Mouse (Mus musculus) liver, adult 2 months (tissue): ENCODE results near the gene Mamld1. TPM values are rescaled to one million over a fixed set of nuclear protein-coding genes. Genes with fewer than 3 reads are reported as not detected.
A peak's percentile ranks its signal among the peaks of the same experiment; 100 is the strongest.

Experiments used
- DNase-seq: peaks from one replicate; pipeline ENCODE4 v3.0.0-alpha.2; 2011; ENCODE audit warnings: low read depth, low spot score; ENCODE audit errors: extremely low read depth
- H3K27ac ChIP-seq: fragments of 200-500 bp; replicated peaks from 2 replicates; pipeline ENCODE4 v1.5.1; 2012; ENCODE audit warnings: low read depth, mild to moderate bottlenecking, control low read depth, inconsistent platforms, low read length; ENCODE audit not compliant: insufficient read depth
- H3K27me3 ChIP-seq: fragments of 200-500 bp; 2 replicates; pipeline ENCODE4 v1.6.1; 2012; ENCODE audit warnings: mild to moderate bottlenecking, moderate library complexity, low read length, inconsistent platforms; ENCODE audit not compliant: control insufficient read depth, insufficient read depth
- H3K36me3 ChIP-seq: fragments of 200-500 bp; 2 replicates; pipeline ENCODE4 v1.6.1; 2012; ENCODE audit warnings: low read length, inconsistent platforms; ENCODE audit not compliant: control insufficient read depth, insufficient read depth
- H3K4me1 ChIP-seq: fragments of 200-500 bp; 2 replicates; pipeline ENCODE4 v1.6.1; 2011; ENCODE audit warnings: low read length; ENCODE audit not compliant: control insufficient read depth, insufficient read depth
- H3K4me3 ChIP-seq: fragments of 200-500 bp; 2 replicates; pipeline ENCODE4 v1.5.1; 2011; ENCODE audit warnings: low read depth, mild to moderate bottlenecking, control low read depth, low read length, moderate library complexity; ENCODE audit not compliant: insufficient read depth
- H3K79me2 ChIP-seq: fragments of 200-500 bp; 2 replicates; pipeline ENCODE4 v1.6.1; 2012; ENCODE audit warnings: inconsistent platforms, mild to moderate bottlenecking, low read length, moderate library complexity; ENCODE audit not compliant: control insufficient read depth, insufficient read depth
- H3K9ac ChIP-seq: fragments of 200-500 bp; 2 replicates; pipeline ENCODE4 v1.6.1; 2012; ENCODE audit warnings: low read depth, mild to moderate bottlenecking, control low read depth, inconsistent platforms, low read length
- CTCF ChIP-seq: fragments of 200-500 bp; IDR thresholded peaks from 2 replicates; pipeline ENCODE4 v1.5.1; 2011; ENCODE audit warnings: low read depth, low read length, control low read depth
- POLR2A ChIP-seq: fragments of 200-500 bp; IDR thresholded peaks from 2 replicates; pipeline ENCODE4 v1.6.1; 2011; ENCODE audit warnings: low read length, control low read depth; ENCODE audit not compliant: insufficient read depth; ENCODE audit errors: extremely low read depth
- WGBS: fragments of 180-500 bp; shearing (Covaris S2); methylation state at CpG from one replicate; pipeline ENCODE4 v1.1.7; 2018; 5-methylcytosine and 5-hydroxymethylcytosine counted together
- polyA plus RNA-seq: library from polyadenylated mRNA; depleted of rRNA; stranded (reverse); fragments of >200 nt; gene quantifications from 2 replicates; pipeline ENCODE4 v1.2.3, GENCODE M21; 2012
- total RNA-seq: library from RNA; depleted of rRNA; stranded (reverse); fragments of >200 nt; gene quantifications from 2 replicates; pipeline ENCODE4 v1.2.3, GENCODE M21; 2014

Mamld1 gene
- total and polyA plus RNA-seq, 2 experiments, result 0.27 to 0.37 TPM

DNA sequence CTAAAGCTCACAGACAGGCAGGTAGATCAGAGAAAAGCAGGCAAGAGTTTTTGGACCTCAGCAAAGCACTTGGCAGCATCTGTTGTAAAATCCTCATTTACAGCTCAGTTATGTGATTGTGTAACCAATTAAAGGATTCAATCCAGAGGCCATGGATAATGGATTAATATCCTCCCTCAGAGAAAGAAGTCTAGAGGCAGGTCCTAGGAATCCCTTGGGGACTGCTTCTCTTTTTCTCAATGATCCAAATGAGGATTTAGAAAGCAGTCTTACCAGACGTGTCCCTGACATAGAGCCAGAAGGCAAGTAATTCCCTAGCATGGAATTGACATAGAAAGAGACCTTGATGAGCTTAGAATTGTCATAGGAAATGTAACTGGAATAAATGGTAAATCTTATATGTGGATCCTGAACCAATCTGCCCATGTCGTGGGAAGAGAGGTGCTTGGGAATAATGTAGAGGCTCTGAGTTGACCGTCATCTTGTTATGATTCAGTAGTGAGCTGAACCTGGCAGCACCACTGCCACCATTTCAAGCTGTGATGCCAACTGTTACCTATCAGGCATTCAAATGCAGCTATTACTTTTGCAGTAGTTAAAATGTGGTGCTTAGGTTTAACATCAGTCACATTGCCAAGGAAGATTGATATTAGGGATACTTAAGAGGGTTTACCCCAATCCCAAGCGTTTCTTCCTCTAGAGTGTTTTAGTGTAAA lies 35.2 kb downstream of the Mamld1 start:
- Histone ChIP-seq H3K9ac (no peak overlapping the region), H3K4me1 (no peaks in the 10 kb centered on the region; the same call in 1 of the 2 replicates), H3K4me3 (no peak overlapping the region), H3K27ac (no peak overlapping the region), H3K79me2 (no peaks in the 10 kb centered on the region), H3K36me3 (no peaks in the 10 kb centered on the region), H3K27me3 (no peaks in the 10 kb centered on the region)
- no peak for DNase-seq
- no peak for TF ChIP-seq POLR2A
- no peak for TF ChIP-seq CTCF
- WGBS, result 97% methylated on average over 4 of the region's 4 CpGs

DNA sequence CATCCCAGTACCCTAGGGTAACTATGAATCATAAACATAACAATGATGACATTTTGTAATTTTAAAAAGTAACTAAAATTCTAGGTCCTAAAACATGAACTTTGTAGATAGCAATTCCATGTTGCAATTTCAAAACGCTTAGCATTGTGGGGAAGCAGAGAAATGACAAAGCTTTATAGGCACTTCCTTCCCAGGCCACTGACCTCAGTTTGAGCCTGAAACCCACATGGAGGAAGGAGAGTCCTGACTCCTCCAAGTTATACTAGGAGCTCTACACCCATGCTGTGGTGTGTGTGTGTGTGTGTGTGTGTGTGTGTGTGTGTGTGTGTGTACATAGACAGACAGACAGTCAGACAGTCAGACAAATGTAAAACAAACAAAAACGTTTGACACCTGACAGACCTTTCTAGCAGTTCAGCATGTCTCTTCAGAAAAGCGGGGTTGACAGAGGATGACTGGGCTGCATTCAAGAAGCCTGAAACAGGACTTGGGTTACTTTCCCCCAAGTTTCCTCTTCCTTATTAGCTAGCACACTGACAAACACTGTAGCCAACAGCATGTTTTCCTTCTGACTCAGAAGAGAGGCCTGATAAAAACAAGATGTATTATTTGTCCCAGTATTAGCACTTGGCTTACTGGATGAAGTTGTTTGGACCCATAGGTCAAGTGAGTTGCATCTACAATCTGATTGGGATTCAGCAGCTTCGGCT lies 37.5 kb downstream of the Mamld1 start:
- 47% methylated on average over 4 of the region's 4 CpGs for WGBS
- H3K9ac ChIP-seq, result no peak overlapping the region
- H3K27ac ChIP-seq, result no peak overlapping the region
- no peak overlapping the region for H3K4me3 ChIP-seq
- H3K36me3 ChIP-seq, result no peaks in the 10 kb centered on the region
- DNase-seq, result peak; percentile 15
- TF ChIP-seq CTCF (no peak), POLR2A (no peak)
- no peaks in the 10 kb centered on the region for H3K27me3 ChIP-seq
- H3K79me2 ChIP-seq, result no peaks in the 10 kb centered on the region
- H3K4me1 ChIP-seq, result no peaks in the 10 kb centered on the region; the same call in 1 of the 2 replicates

- H3K79me2 ChIP-seq, result no peaks in the 10 kb centered on the region
- TF ChIP-seq POLR2A, result no peak
- no peak for TF ChIP-seq CTCF
- H3K36me3 ChIP-seq, result no peaks in the 10 kb centered on the region
- no peaks in the 10 kb centered on the region for H3K27me3 ChIP-seq
- H3K4me1 ChIP-seq, result no peaks in the 10 kb centered on the region; the same call in 1 of the 2 replicates
- no peak for DNase-seq
- H3K4me3 ChIP-seq, result no peak overlapping the region
- 62% methylated on average over 3 of the region's 3 CpGs for WGBS
- no peak overlapping the region for H3K27ac ChIP-seq
- no peak overlapping the region for H3K9ac ChIP-seq
These were observed 38.0 kb downstream of the Mamld1 start for GRCm38 (mm10) chrX:71088080-71088414.

GRCm38 (mm10) chrX:71105820-71106219 lies 55.8 kb downstream of the Mamld1 start:
- no peaks in the 10 kb centered on the region; the same call in 1 of the 2 replicates for H3K4me1 ChIP-seq
- no peaks in the 10 kb centered on the region for H3K36me3 ChIP-seq
- DNase-seq, result no peak
- no peaks in the 10 kb centered on the region for H3K27me3 ChIP-seq
- no peak for TF ChIP-seq POLR2A
- no peak for TF ChIP-seq CTCF
- no peak overlapping the region for H3K27ac ChIP-seq
- H3K4me3 ChIP-seq, result no peak overlapping the region
- no peaks in the 10 kb centered on the region for H3K79me2 ChIP-seq
- no peak overlapping the region for H3K9ac ChIP-seq

GRCm38 (mm10) chrX:71106392-71106791 lies 56.3 kb downstream of the Mamld1 start:
- no peaks in the 10 kb centered on the region for H3K36me3 ChIP-seq
- H3K27me3 ChIP-seq, result no peaks in the 10 kb centered on the region
- no peak overlapping the region for H3K9ac ChIP-seq
- no peak overlapping the region for H3K27ac ChIP-seq
- H3K4me1 ChIP-seq, result no peaks in the 10 kb centered on the region; the same call in 1 of the 2 replicates
- 83% methylated on average over 4 of the region's 4 CpGs for WGBS
- no peak overlapping the region for H3K4me3 ChIP-seq
- TF ChIP-seq POLR2A (no peak), CTCF (no peak)
- H3K79me2 ChIP-seq, result no peaks in the 10 kb centered on the region
- peak; percentile 4 for DNase-seq
